Mouse (Mus musculus) bone marrow, adult 2 months (tissue): ENCODE measurements around the gene Nxn. TPM values are rescaled to one million over a fixed set of nuclear protein-coding genes. Genes with fewer than 3 reads are reported as not detected.

Experiments used
- H3K27ac ChIP-seq: fragments of 200-500 bp; 2 replicates; pipeline ENCODE4 v1.5.1; 2012; ENCODE audit warnings: low read depth, mild to moderate bottlenecking, control low read depth, inconsistent platforms, low read length; ENCODE audit not compliant: control insufficient read depth, poor library complexity, insufficient read depth
- H3K4me1 ChIP-seq: fragments of 200-500 bp; 2 replicates; pipeline ENCODE4 v1.6.1; 2011; ENCODE audit warnings: low read length; ENCODE audit not compliant: control insufficient read depth, insufficient read depth
- H3K4me3 ChIP-seq: fragments of 200-500 bp; replicated peaks from 2 replicates; pipeline ENCODE3; 2011; ENCODE audit warnings: mild to moderate bottlenecking, low read depth, low read length, control low read depth; ENCODE audit not compliant: control insufficient read depth
- CTCF ChIP-seq: fragments of 200-500 bp; IDR thresholded peaks from 2 replicates; pipeline ENCODE4 v1.5.1; 2011; ENCODE audit warnings: low read length, control low read depth; ENCODE audit not compliant: control insufficient read depth, insufficient read depth
- POLR2A ChIP-seq: fragments of 200-500 bp; IDR thresholded peaks from 2 replicates; pipeline ENCODE4 v1.6.1; 2011; ENCODE audit warnings: low read depth, mild to moderate bottlenecking, control low read depth, low read length, borderline replicate concordance; ENCODE audit not compliant: control insufficient read depth
- WGBS: fragments of 180-500 bp; shearing (Covaris S2); methylation state at CpG from one replicate; pipeline ENCODE4 v1.1.7; 2018; 5-methylcytosine and 5-hydroxymethylcytosine counted together
- polyA plus RNA-seq: library from polyadenylated mRNA; stranded (reverse); fragments of >200 nt; gene quantifications from 2 replicates; pipeline ENCODE4 v1.2.4, GENCODE M21; 2011; ENCODE audit warnings: low replicate concordance; ENCODE audit not compliant: missing spikeins, insufficient read depth, insufficient read length

Gene Nxn
- 5.2 and 14.4 TPM in 2 replicates for polyA plus RNA-seq

DNA sequence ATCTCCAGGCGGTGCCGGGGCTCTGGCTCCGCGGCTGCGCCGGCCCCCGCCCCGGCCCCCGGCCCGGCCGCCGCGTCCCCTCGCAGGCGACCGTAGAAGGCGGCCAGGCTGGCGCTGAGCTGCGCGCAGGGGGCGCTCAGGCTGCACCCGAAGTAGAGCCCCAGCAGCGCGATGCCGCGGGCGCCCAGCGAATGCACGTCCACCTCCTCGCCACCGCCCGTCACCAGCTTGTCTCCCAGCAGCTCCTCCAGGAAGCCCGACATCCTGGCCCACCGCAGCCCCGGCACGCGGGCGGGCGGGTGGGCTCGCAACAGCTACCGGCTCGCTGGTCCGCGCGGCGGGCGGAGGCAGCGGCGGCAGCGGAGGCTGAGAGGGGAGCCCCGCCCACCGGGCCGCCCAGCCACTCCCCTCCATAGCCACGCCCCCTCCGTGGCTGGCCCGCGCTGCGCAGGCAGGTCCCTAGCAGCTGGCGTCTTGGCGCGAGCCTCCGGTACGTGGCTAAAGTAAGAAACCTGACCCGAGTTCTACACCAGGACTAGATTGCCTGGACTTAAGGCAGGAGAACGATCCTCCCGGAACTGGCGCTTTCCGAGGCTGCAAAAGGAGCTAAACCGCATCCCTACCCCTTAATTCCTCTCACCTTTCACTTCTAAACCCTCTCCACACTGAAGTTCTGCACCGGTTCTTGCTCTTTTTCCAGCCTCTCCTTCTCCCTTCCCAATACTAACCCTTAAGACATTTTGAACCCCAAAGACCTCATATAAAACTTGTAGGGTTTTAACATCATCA is at the start of gene Nxn:
TSS of gene Nxn (minus strand) at position 343 of the 789 bp plus-strand sequence.
- no peaks in the 10 kb centered on the region for H3K4me1 ChIP-seq
- under 1% methylated on average over 70 of the region's 70 CpGs for WGBS
- TF ChIP-seq POLR2A (no peak), CTCF (no peak; the same call in 1 of the 2 replicates)
- H3K4me3 ChIP-seq: peak within 1 kb of the TSS; percentile 76
- H3K27ac ChIP-seq: peak within 1 kb of the TSS; percentile 52

DNA sequence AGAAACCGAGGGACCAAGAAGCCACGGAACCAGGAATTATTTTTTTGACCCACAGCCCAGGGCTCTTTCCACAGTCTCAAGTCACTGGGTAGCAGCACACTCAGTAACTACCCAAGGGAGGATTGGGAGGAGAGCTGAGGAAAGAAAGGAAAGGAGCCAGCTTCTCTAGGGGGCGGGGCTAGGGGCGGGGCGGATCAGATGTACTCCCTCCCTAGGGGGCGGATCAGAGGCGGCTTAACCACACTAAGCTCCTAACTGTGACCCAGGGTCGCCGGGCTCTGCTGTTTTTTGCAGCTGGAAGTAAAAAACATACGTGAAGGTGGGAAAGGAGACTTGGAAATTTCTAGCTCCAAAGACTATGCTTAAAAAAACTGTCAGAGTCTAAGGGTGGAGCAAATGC is 47.3 kb upstream of the Nxn start:
- no peak overlapping the region for H3K4me3 ChIP-seq
- H3K4me1 ChIP-seq: no peaks in the 10 kb centered on the region
- TF ChIP-seq CTCF (no peak), POLR2A (no peak)
- WGBS: 43% methylated on average over 10 of the region's 10 CpGs
- no peak overlapping the region for H3K27ac ChIP-seq

DNA sequence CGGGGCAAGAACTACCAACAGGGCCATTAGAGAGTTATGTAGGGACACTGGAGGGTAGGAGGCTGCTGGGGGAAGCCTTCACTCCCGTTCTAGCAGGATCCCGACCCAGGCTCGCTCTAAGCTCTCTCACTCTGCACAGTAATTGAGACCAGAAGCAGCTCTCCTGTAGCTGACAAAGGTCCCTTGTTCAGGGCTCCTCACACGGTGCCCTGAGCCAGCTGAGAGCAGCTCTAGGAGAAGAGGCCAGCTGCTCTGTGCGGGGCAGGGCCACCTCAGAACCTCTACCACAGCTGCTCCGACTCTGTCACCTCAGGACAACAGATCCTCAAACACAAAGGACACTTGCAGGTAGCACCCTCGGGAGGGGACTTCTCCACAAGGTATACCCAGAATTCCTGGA is 46.5 kb upstream of the Nxn start:
- TF ChIP-seq CTCF (no peak), POLR2A (no peak)
- H3K27ac ChIP-seq: no peak overlapping the region
- WGBS: 73% methylated on average over 8 of the region's 8 CpGs
- no peak overlapping the region for H3K4me3 ChIP-seq
- H3K4me1 ChIP-seq: no peaks in the 10 kb centered on the region

DNA sequence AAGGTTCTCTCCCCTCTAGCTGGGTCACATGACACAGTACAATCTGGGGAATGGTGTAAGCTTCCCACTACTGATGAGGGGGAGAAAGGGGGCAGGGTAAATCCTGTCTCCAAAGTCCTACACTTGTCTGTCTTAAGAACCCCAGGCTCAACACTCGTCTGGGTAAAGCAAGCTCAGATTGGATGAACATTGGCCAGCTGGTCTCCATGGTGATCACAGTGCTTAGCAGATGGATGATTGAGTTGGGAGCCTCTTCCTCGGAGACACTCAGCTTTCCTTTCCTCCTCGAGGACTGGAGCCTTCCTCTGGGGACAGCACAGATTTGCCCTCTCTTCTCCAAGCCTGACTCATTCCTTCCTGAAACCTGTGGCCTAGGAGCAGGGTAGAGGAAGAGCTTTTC is 40.7 kb upstream of the Nxn start:
- 38% methylated on average over 3 of the region's 3 CpGs for WGBS
- no peak for TF ChIP-seq CTCF
- TF ChIP-seq POLR2A: no peak
- Histone ChIP-seq H3K27ac (no peak overlapping the region), H3K4me3 (no peak overlapping the region), H3K4me1 (peaks cover 1% of the 10 kb centered on the region; the same call in 1 of the 2 replicates)

DNA sequence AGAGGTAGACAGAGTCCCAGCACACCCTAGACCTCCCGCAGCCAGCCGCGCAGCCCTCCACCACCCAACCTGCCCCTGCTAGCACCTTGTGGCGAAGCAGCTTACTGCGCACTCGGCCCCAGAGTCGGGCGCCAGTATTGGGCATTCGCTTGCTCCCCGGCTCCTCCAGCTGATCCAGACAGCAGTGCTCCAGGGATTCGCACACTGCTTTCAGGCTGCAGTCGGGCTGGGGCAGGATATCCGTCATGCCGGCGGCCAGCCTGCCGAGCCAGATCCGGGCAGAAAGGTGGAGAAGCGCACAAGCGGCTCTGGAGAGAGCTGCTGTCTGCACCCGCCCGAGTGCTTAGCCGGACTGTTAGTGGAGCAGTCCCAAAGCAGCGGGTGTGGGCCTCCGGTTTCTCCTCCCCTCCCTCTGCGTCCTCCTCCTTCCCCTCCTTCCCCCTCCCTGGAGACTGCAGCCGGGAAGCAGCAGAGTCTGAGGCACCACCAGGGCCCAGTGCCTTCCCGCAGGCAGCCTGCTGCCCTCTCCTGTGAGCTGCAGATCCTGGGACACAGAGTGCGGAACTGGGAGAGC is 38.0 kb upstream of the Nxn start:
- no peak overlapping the region for H3K27ac ChIP-seq
- TF ChIP-seq POLR2A: no peak
- TF ChIP-seq CTCF: no peak
- peaks cover 1% of the 10 kb centered on the region; the same call in 1 of the 2 replicates for H3K4me1 ChIP-seq
- 81% methylated on average over 28 of the region's 28 CpGs for WGBS
- no peak overlapping the region for H3K4me3 ChIP-seq

DNA sequence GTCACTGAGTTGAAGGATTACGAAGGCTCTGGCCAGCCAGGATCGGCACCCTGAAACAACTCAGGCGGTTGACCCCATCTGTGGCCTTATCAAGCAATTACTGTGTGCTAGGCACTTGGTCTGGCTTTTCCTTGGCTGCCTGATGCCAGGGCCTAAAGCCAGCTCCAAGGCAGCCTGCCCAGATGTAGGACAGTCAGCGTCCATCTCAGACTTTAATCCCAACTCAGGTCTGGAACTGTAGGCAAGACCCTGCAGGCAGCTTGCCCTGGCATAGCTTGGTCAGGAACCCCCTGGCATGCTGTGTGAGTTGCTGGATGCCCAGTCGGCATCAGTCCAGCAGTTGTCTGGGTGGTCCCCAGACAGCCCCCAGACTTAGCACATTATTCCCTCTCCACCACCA is 37.1 kb upstream of the Nxn start:
- WGBS: 86% methylated on average over 5 of the region's 5 CpGs
- Histone ChIP-seq H3K4me1 (peaks cover 1% of the 10 kb centered on the region; the same call in 1 of the 2 replicates), H3K4me3 (no peak overlapping the region), H3K27ac (no peak overlapping the region)
- no peak for TF ChIP-seq POLR2A
- no peak for TF ChIP-seq CTCF

DNA sequence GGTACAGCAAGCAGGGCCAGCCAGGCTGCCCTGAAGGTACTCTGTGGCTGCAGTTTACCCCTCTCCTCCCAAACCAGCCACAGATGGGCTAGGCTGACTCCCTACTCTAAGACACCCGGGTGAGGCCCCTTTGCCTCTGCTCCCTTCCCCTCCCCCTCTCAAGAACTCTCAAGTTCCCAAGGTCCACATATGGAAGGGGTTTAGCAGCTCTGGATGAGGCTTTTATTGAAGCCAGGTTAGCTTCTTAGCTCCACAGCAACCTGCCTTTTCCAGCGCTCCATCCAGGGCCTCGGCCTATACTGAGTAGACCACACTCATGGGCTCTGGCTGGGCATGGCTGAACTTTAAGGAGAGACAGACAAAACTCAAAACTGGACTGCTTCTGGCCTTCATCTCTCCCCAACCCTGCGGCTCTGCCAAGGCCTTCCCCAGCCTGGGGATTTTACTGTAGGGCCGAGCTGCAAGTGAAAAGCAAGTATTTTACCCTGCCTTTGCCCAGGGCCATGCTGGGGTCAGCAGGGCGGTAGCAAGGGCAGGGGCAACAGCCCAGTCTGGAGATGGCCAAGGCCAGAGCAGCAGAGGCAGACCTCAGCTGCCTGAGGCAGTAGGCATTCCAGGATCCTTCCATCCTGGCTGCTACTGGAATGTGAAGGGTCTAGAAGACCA is 31.2 kb upstream of the Nxn start:
- H3K27ac ChIP-seq: no peak overlapping the region
- WGBS: 76% methylated on average over 6 of the region's 6 CpGs
- TF ChIP-seq CTCF: no peak
- no peak for TF ChIP-seq POLR2A
- peaks cover 1% of the 10 kb centered on the region; the same call in 1 of the 2 replicates for H3K4me1 ChIP-seq
- H3K4me3 ChIP-seq: no peak overlapping the region

DNA sequence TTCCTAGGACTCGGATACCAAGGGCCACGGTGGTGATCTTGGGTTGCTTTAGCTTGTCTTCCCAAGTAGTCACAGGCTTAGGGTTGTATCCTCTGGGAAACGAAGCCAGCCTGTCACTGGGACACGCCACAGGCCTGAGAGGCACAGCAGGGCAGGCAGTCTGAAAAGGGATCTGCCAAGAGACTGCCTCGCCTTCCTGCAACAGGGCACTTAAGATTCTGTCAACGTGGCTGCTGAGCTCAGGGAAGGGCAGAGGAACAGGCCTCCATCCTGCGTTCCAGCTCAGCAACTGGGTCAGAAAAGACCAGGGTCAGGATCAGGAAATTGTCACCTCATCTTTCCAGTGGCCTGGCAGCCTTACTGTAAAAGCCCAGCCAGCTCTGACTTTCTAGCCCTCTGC is 30.6 kb upstream of the Nxn start:
- WGBS: 77% methylated on average over 7 of the region's 7 CpGs

More for the DNA sequence above, 30.6 kb upstream of the Nxn start:
- Histone ChIP-seq H3K27ac (no peak overlapping the region), H3K4me1 (no peaks in the 10 kb centered on the region), H3K4me3 (no peak overlapping the region)
- TF ChIP-seq POLR2A (no peak), CTCF (no peak)
